Mouse (Mus musculus) gastrocnemius, adult 2 months (tissue): ENCODE measurements around the gene Xntrpc. TPM values are rescaled to one million over a fixed set of nuclear protein-coding genes. Genes with fewer than 3 reads are reported as not detected.
A peak's percentile ranks its signal among the peaks of the same experiment; 100 is the strongest.
"Not testable (repeated sequence)": the region's sequence is repeated elsewhere in the genome, so short reads cannot be mapped to it uniquely, and the experiment has no call there.

Experiments used
- DNase-seq: peaks from one replicate; pipeline ENCODE4 v3.0.0; 2022
- H3K27ac ChIP-seq: fragments of 200-600 bp; 2 replicates; pipeline ENCODE4 v1.8.1; 2022; ENCODE audit warnings: mild to moderate bottlenecking
- H3K4me3 ChIP-seq: fragments of 200-600 bp; 2 replicates; pipeline ENCODE4 v1.8.1; 2022; ENCODE audit warnings: mild to moderate bottlenecking, moderate library complexity
- CTCF ChIP-seq: fragments of 200-600 bp; IDR thresholded peaks from 2 replicates; pipeline ENCODE4 v1.8.1; 2022; ENCODE audit warnings: antibody characterized with exemption, mild to moderate bottlenecking, moderate library complexity
- intact Hi-C: fragments of 180-260 bp; cut with DNase I; formaldehyde crosslinking; loops from one replicate; pipeline ENCODE4 v1.15.1; 2025
- total RNA-seq, 2 experiments: library from RNA; stranded (reverse); gene quantifications; 2 replicates each; pipeline ENCODE4 v1.2.3; 2021

Xntrpc gene
- total RNA-seq, 2 experiments from 2014 or later: 0.50 to 1.2 TPM

DNA sequence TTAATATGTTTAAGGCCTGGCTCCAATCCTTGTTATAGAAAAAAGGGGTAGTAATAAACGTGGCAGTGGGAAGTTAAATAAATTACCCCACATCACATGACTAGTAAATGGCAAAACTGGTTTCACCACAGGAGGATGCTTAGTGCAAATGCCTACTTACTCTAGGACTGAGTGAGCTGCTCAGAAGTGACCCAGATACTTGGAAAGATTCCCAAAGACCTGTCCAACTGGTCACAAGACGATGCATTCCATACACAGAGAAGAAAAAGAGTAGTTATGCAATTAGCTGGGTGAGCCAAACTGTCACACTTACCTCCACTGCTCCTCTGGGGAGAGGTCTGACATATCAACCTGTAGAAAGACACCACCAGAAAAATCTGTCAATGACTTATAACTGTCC lies 23.2 kb upstream of the Xntrpc start:
- intact Hi-C loops: no loop called here
- no peak for TF ChIP-seq CTCF
- Histone ChIP-seq H3K4me3 (no peak overlapping the region), H3K27ac (no peak overlapping the region)
- no peak for DNase-seq

DNA sequence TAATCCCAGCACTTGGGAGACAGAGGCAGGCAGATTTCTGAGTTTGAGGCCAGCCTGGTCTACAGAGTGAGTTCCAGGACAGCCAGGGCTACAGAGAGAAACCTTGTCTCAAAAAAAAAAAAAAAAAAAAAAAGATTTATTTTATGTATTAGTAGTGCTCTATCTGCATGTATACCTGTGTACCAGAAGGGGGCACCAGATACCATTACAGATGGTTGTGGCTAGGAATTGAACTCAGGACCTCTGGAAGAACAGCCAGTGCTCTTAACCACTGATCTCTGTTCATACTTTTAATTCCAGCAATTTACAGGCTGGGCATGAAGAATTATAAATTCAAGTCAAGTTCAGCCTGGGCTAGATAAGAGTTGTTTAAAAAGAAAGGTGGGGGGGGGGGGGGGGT lies 17.0 kb upstream of the Xntrpc start:
- DNase-seq, intact Hi-C loops, H3K27ac ChIP-seq, H3K4me3 ChIP-seq: not testable (repeated sequence)
- TF ChIP-seq CTCF: peak; percentile 58

DNA sequence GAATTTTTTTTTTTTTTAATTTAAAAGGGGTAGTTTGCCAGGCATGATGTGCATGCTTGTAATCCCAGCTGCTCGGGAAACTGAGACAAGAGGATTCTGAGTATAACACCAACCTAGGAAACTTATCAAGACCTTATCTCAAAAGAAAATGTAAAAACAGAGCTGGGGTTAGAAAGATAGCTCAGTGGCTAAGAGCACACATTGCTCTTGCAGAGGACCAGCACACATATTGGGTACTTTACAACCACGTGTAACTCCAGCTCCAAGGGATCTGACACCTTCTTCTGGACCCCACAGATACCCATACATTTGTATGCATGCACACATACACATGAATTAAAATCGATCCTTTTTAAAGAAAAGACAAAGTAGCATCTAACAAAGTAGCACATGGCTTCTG lies 4.2 kb upstream of the Xntrpc start:
- no peak overlapping the region for H3K27ac ChIP-seq
- DNase-seq: no peak
- no peak overlapping the region for H3K4me3 ChIP-seq
- no peak for TF ChIP-seq CTCF
- intact Hi-C loops: loop anchor here (5.0 to 10.0 kb wide), 2 partner anchors 129 to 397 kb away; partner anchors contain the start of genes Clpb, Lrrc51 and Numa1

DNA sequence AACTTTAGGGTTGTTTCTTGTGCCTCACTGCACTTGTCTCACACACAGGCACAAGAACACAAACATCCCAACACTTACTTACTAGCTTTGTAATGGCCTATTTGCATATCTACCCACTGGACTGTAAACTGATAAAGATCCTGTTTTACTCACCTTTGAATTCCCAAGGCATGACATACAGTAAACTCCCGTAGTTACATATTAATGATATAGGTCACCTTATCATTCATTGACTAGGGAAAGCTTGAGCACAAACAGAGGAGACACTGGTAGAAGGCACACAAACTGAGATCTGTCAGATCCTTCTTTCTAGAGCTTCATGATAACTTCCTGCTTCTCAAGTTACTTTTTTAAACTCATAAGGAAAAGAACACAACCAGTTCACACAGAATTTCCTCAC lies 3.3 kb upstream of the Xntrpc start:
- no peak overlapping the region for H3K27ac ChIP-seq
- intact Hi-C loops: loop anchor here (5.0 to 10.0 kb wide), 2 partner anchors 130 to 397 kb away; partner anchors contain the start of genes Clpb, Lrrc51 and Numa1
- no peak for DNase-seq
- TF ChIP-seq CTCF: no peak
- H3K4me3 ChIP-seq: no peak overlapping the region

DNA sequence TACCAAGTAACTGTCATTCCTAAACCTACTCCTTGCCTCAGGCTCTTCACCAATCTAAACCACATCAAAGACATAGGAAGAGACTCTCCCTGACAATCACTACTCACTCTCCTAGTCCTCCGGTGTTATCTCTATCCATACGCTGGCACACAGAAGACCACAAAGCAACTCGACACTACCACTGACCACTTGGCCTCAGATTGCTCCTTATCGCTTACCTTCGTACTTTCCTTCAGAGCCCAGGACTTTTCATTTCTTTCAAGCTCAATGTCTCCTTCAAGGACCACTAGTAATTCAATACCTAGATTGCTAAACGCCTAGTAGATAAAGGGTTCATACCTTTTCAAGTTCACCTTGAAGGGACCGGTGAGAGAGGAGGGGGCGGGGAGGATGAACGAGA lies 1.6 kb upstream of the Xntrpc start:
- H3K27ac ChIP-seq: no peak overlapping the region
- intact Hi-C loops: loop anchor here (5.0 to 10.0 kb wide), 2 partner anchors 132 to 399 kb away; partner anchors contain the start of genes Clpb, Lrrc51 and Numa1
- no peak for DNase-seq
- no peak for TF ChIP-seq CTCF
- peak overlapping the region; percentile 77 for H3K4me3 ChIP-seq

DNA sequence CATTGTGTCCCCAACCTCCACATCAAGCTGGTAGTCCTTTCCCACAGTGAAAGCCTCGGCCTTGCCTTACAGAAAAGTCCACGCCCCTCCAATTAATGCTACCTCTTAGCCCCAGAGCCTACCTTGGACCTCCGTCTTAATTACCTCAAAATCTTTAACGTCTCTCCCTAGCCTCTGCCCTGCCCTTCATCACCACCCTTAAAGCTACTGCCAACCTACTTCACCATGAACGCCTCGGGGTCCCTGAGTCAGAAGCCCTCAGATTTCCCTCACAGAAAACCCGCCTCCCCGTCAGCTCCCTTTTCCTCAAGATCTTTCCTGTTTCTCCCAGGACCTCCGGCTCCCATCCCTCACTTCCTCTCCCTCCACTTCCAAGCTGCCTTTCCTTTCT lies 863 bp upstream of the Xntrpc start:
- peak overlapping the region; percentile 77 for H3K4me3 ChIP-seq
- H3K27ac ChIP-seq: peak overlapping the region; percentile 92
- DNase-seq: no peak
- TF ChIP-seq CTCF: no peak
- intact Hi-C loops: loop anchor here (5.0 to 10.0 kb wide), 2 partner anchors 132 to 400 kb away; partner anchors contain the start of genes Clpb, Lrrc51 and Numa1

DNA sequence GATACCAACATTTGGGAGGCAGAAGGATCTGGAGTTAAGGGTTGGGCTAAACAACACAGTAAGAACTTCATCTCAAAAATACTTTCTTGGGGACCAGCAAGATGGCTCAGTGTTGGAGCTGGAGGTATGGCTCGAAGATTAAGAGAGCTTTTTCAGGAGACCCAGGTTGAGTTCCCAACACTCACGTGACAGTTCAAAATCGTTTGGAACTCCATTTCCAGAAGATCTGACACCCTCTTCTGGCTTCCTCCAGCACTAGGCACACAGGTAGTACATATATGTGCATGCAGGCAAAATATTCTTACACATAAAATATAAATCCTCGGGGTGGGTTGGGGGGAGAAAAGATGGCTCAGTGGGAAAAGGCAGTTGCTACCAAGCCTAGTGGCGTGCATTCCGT lies 850 bp downstream of the Xntrpc start:
- TF ChIP-seq CTCF: no peak
- Histone ChIP-seq H3K27ac (peak overlapping the region; percentile 92), H3K4me3 (peak overlapping the region; percentile 77)
- intact Hi-C loops: loop anchor here (10.0 kb wide), 1 partner anchor 402 kb away; the partner anchor contains the start of gene Clpb
- no peak for DNase-seq

DNA sequence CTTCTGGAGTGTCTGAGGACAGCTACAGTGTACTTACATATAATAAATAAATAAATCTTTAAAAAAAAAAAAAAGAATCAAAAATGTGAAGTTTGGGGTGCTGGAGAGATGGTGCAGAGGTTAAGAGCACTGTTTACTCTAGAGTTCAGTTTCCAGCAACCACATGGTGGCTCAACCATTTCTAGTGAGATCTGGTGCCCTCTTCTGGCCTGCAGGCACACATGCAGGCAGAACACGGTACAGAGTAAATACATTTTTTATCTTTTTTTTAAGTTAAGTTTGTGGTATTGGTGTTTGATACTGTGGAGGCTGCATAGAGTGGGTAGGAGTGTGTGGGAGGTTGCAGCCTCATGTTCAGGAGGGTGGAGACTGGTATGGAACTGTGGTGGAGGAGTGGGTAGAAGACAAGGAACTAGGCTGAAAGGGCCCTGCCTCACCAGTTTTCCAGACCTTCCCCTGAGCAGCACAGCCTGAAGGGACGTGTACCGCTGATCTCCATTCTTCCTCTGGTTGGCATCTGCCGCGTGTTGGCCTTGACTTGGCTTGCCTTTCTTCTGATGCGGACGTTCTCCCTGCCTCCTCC lies 11.3 kb downstream of the Xntrpc start:
- H3K27ac ChIP-seq: no peak overlapping the region
- peak; percentile 72 for TF ChIP-seq CTCF
- no peak overlapping the region for H3K4me3 ChIP-seq
- intact Hi-C loops: loop anchor here (1.0 to 2.0 kb wide), 2 partner anchors 79 to 158 kb away; no protein-coding TSS in a partner anchor
- DNase-seq: no peak

DNA sequence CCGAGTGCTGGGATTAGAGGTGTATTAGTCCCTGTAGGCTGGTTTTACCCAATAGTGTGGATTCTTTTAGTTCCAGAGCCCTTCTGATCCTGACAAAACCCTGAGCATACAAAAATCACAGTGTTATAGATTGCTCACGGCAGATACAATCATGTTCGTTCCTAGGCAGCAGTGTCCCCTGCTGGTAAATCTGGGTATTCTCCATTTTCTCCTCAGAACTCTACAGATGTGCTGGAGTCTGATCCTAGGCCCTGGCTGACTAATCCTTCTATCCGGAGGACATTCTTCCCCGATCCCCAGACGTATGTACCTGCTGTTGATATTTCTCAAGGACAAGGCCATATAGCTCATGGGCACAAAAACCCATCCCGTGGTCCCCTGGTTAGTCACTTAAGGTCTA lies 13.0 kb downstream of the Xntrpc start:
- Histone ChIP-seq H3K27ac (no peak overlapping the region), H3K4me3 (no peak overlapping the region)
- DNase-seq: no peak
- intact Hi-C loops: no loop called here
- TF ChIP-seq CTCF: peak; percentile 74

DNA sequence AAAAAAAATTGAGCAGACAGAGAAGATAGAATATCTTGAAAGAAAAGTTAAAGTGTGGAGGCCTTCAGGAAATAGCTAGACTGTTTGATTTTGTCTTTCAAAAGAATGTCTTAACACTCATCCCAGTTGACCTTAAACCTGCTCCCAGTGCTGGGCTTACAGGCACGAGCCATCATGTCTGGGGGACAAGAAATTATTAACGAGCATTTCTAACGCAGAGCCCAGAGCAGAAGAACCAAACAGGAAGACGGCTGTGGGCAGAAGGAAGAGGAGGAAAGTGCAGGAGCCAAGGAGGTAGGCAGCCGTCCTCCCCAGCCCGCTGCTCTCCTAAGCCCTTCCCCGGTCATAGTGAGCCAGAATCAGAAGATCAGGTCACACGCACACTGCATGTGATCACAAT lies 14.8 kb downstream of the Xntrpc start:
- DNase-seq: no peak
- intact Hi-C loops: no loop called here
- Histone ChIP-seq H3K27ac (no peak overlapping the region), H3K4me3 (no peak overlapping the region)
- TF ChIP-seq CTCF: no peak

DNA sequence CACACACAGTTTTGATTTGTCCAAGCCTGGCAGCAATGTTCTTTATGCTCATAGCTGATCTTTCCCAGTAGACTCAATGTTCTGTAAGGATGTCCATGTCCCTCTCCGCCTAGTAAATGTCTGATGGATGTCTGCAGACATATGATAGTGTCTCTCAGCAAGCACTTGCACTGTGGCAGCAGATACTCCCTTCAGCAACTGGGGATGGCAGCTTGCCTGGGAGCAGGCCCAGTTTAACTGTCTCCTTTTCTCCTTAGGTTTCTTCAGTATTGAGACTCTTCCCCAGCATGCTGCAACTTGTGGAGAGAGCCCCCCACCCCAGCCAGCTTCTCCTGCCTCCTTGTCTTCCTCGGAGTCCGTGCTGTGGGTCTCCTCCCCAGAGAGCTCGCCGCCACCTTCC lies 16.3 kb downstream of the Xntrpc start:
- intact Hi-C loops: no loop called here
- TF ChIP-seq CTCF: no peak
- peak overlapping the region; percentile 81 for H3K27ac ChIP-seq
- H3K4me3 ChIP-seq: no peak overlapping the region; the same call in 1 of the 2 replicates
- DNase-seq: peak; percentile 84

DNA sequence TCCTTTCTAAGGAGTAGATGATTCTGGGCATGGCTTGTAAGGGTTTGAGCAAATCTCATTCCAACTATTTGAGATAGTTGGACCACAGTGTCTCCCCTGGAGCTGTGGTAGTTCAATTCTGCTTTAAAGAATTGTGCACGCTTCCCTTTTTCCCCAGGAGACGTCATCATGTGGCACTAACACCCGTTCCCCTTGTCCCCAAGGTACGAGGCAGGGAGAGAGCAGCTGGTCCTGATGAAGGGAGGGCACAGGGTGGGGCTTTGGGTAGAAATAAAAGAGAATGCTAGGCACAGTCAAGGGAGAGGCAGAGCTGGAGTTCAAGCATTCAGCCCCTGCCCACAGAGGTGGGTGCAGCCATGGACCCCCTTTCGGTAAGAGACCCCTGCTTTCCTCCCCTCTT lies 17.3 kb downstream of the Xntrpc start, which contains the start of gene Trpc2:
Gene Trpc2 (plus strand): TSS at position 301 of the 400 bp plus-strand sequence.
- DNase-seq: no peak
- H3K4me3 ChIP-seq: no peak within 1 kb of the TSS; the same call in 1 of the 2 replicates
- TF ChIP-seq CTCF: no peak
- peak within 1 kb of the TSS; percentile 81 for H3K27ac ChIP-seq
- intact Hi-C loops: no loop called here

DNA sequence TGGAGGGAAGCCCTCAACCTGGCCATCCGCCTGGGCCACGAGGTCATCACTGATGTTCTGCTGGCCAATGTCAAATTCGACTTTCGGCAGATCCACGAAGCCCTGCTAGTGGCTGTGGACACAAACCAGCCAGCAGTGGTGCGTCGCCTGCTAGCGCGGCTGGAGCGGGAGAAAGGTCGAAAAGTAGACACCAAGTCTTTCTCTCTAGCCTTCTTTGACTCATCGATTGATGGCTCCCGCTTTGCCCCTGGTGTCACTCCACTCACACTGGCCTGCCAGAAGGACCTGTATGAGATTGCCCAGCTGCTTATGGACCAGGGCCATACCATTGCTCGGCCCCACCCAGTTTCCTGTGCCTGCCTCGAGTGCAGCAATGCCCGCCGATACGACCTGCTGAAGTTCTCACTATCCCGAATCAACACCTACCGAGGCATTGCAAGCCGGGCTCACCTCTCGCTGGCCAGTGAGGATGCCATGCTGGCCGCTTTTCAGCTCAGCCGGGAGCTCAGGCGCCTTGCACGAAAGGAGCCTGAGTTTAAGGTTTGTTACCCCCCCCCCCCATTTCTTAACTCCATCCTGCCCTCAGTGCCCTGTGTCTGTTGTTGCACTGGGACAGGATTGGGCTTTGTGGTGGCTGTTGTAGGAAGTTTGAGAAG lies 18.7 kb downstream of the Xntrpc start:
- intact Hi-C loops: no loop called here
- no peak for TF ChIP-seq CTCF
- Histone ChIP-seq H3K27ac (no peak overlapping the region), H3K4me3 (no peak overlapping the region)
- no peak for DNase-seq
